Mouse (Mus musculus) myocyte (in vitro differentiated cells): ENCODE measurements around the gene Boc. TPM values are rescaled to one million over a fixed set of nuclear protein-coding genes. Genes with fewer than 3 reads are reported as not detected.

Experiments used
- H3K27me3 ChIP-seq: one replicate; pipeline ENCODE4 v1.6.1; 2011; ENCODE audit not compliant: control insufficient read depth, insufficient read depth, insufficient read length
- H3K36me3 ChIP-seq: one replicate; pipeline ENCODE4 v1.6.1; 2011; ENCODE audit not compliant: control insufficient read depth, insufficient read depth
- H3K4me2 ChIP-seq: one replicate; pipeline ENCODE4 v1.6.1; 2011; ENCODE audit warnings: low read depth, control low read depth
- H3K4me3 ChIP-seq: one replicate; pipeline ENCODE4 v1.5.1; 2011; ENCODE audit warnings: mild to moderate bottlenecking, control low read depth, moderate library complexity
- H3K79me2 ChIP-seq: one replicate; pipeline ENCODE4 v1.6.1; 2011; ENCODE audit not compliant: control insufficient read depth, insufficient read depth
- H3ac ChIP-seq: one replicate; pipeline ENCODE4 v1.6.1; 2011; ENCODE audit not compliant: control insufficient read depth, insufficient read length
- CEBPB ChIP-seq: IDR thresholded peaks from 2 replicates; pipeline ENCODE4 v1.6.1; 2011; ENCODE audit warnings: mild to moderate bottlenecking, moderate library complexity; ENCODE audit not compliant: poor library complexity, insufficient read depth, severe bottlenecking
- E2F4 ChIP-seq: IDR thresholded peaks from one replicate; pipeline ENCODE4 v1.6.1; 2011; ENCODE audit warnings: mild to moderate bottlenecking, control low read depth, moderate library complexity; ENCODE audit not compliant: insufficient read depth
- MAX ChIP-seq: IDR thresholded peaks from one replicate; pipeline ENCODE4 v1.6.1; 2011; ENCODE audit warnings: low read depth, mild to moderate bottlenecking, control low read depth
- MYOD1 ChIP-seq, 3 experiments: IDR thresholded peaks; one replicate each; pipeline ENCODE4 v1.6.1; 2011; ENCODE audit warnings: control low read depth in 2 of 3, low read depth in 2 of 3, mild to moderate bottlenecking in 2 of 3, moderate library complexity in 1 of 3; ENCODE audit not compliant: insufficient read length in 2 of 3, control insufficient read depth in 1 of 3
- MYOG ChIP-seq, 3 experiments: IDR thresholded peaks; one replicate each; pipeline ENCODE4 v1.6.1; 2011; ENCODE audit warnings: control low read depth in 2 of 3, low read depth in 2 of 3, mild to moderate bottlenecking in 2 of 3; ENCODE audit not compliant: insufficient read length in 2 of 3, control insufficient read depth in 1 of 3, insufficient read depth in 1 of 3
- POLR2A ChIP-seq: IDR thresholded peaks from one replicate; pipeline ENCODE4 v1.6.1; 2011; ENCODE audit warnings: low read depth, mild to moderate bottlenecking, control low read depth, moderate library complexity; ENCODE audit not compliant: insufficient read length
- POLR2AphosphoS2 ChIP-seq: IDR thresholded peaks from one replicate; pipeline ENCODE4 v1.6.1; 2011; ENCODE audit warnings: low read depth, control low read depth; ENCODE audit not compliant: insufficient read length
- REST ChIP-seq: IDR thresholded peaks from one replicate; pipeline ENCODE4 v1.6.1; 2011; ENCODE audit warnings: mild to moderate bottlenecking, control low read depth, moderate library complexity; ENCODE audit not compliant: insufficient read depth, insufficient read length
- SRF ChIP-seq: IDR thresholded peaks from one replicate; pipeline ENCODE4 v1.6.1; 2011; ENCODE audit warnings: low read depth; ENCODE audit not compliant: control insufficient read depth, insufficient read length
- TCF12 ChIP-seq: IDR thresholded peaks from one replicate; pipeline ENCODE4 v1.6.1; 2011; ENCODE audit warnings: mild to moderate bottlenecking, control low read depth; ENCODE audit not compliant: poor library complexity, insufficient read depth, severe bottlenecking
- TCF3 ChIP-seq: IDR thresholded peaks from one replicate; pipeline ENCODE4 v1.6.1; 2011; ENCODE audit warnings: low read depth, control low read depth; ENCODE audit not compliant: insufficient read length
- USF1 ChIP-seq: IDR thresholded peaks from one replicate; pipeline ENCODE4 v1.6.1; 2011; ENCODE audit warnings: low read depth, mild to moderate bottlenecking, control low read depth, moderate library complexity
- polyA plus RNA-seq: library from polyadenylated mRNA; unstranded; fragments of >200 nt; fragmentation: generic; extraction: Trizol; gene quantifications from one replicate; pipeline ENCODE4 v1.2.1, GENCODE M21; 2012; ENCODE audit warnings: missing spikeins

Gene Boc
- polyA plus RNA-seq, 1 experiment: 7.5 TPM

DNA sequence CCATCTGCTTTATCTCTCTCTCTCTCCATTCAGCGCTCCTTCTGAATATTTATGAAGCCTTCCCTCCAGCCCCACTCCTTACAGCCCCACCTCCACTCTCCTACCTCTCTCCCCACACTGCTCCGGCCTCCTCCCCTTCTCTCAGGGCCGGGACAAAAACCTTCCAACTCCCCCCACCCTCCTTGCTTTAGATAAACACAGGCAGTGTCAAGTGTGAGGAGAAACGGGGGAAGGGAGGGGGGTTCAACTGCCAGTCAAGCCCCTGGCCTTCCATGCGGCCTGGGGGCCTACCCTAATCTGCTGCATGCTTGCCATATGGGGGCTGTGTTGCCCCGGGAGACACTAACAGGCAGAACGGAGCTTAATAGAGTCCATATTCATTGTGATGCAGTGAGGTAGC lies 27.9 kb downstream of the Boc start:
- H3K27me3 ChIP-seq: no peaks in the 10 kb centered on the region
- no peak overlapping the region for H3ac ChIP-seq
- H3K4me3 ChIP-seq: no peak overlapping the region
- no peak overlapping the region for H3K4me2 ChIP-seq
- no peaks in the 10 kb centered on the region for H3K79me2 ChIP-seq
- TF ChIP-seq MYOD1 (IDR thresholded peaks at IDR 0.05; ENCODE audit: control insufficient read depth in 1 of 3, insufficient read length in 2 of 3, low read depth in 2 of 3) (no peak), MYOG (IDR thresholded peaks at IDR 0.05; ENCODE audit: control insufficient read depth in 1 of 3, insufficient read depth in 1 of 3, insufficient read length in 2 of 3, low read depth in 2 of 3) (no peak), TCF3 (no peak), POLR2AphosphoS2 (no peak), CEBPB (no peak), REST (no peak), POLR2A (no peak), USF1 (no peak), MAX (no peak)
- no peaks in the 10 kb centered on the region for H3K36me3 ChIP-seq

- H3K36me3 ChIP-seq: no peaks in the 10 kb centered on the region
- no peak for TF ChIP-seq TCF3
- TF ChIP-seq REST: no peak
- no peak for TF ChIP-seq E2F4
- no peak for TF ChIP-seq POLR2A
- no peak for TF ChIP-seq POLR2AphosphoS2
- TF ChIP-seq SRF: no peak
- TF ChIP-seq TCF12: no peak
- H3ac ChIP-seq: no peak overlapping the region
- no peaks in the 10 kb centered on the region for H3K27me3 ChIP-seq
- no peak overlapping the region for H3K4me3 ChIP-seq
- H3K79me2 ChIP-seq: no peaks in the 10 kb centered on the region
- H3K4me2 ChIP-seq: no peak overlapping the region
Observed at GRCm38 (mm10) chr16:44530191-44530590, 28.5 kb downstream of the Boc start.

DNA sequence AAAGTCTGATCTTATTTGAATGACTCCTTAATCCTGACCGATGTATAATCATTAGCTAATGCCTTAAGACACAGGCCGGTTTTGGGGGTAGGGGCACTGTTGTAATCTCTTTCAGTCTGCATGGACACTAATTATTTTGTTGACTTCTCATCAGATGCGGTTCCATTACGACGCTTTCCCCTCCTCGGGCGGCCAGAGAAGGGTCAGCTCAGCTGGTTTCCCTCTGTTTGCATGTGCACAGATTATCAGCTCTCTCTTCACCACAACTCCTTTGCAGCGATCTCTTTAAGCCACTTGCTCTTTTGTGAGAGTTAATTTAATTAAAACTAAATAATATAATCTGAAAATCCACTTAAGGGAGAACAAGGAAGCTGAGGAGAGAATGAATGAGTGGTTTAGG lies 29.0 kb downstream of the Boc start:
- H3ac ChIP-seq: no peak overlapping the region
- H3K79me2 ChIP-seq: no peaks in the 10 kb centered on the region
- H3K4me2 ChIP-seq: no peak overlapping the region
- no peaks in the 10 kb centered on the region for H3K36me3 ChIP-seq
- H3K4me3 ChIP-seq: no peak overlapping the region
- TF ChIP-seq POLR2AphosphoS2 (no peak), TCF12 (no peak)
- H3K27me3 ChIP-seq: no peaks in the 10 kb centered on the region

DNA sequence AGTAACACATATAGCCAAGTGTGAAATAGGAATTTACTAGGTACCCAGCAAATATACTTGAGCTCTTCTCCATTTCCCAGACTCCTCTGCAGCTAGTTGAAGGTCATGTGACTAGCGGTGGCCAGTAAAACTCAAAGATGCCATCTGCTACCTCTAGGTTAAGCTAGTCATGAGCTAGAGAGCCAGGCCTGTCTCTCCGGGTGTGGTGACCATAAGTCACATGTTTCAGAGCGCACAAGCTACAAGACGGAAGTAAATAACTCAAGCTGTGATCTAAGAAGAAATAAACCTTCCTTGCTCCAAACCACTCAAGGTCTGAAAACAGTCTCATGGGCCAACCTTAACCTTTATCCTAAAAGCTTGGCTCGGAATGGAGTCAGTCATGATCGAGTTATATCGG lies 29.7 kb downstream of the Boc start:
- no peak overlapping the region for H3ac ChIP-seq
- no peak overlapping the region for H3K4me3 ChIP-seq
- H3K27me3 ChIP-seq: no peaks in the 10 kb centered on the region
- H3K36me3 ChIP-seq: no peaks in the 10 kb centered on the region
- H3K79me2 ChIP-seq: no peaks in the 10 kb centered on the region
- TF ChIP-seq MAX (no peak), SRF (no peak), TCF12 (no peak), REST (no peak)
- H3K4me2 ChIP-seq: no peak overlapping the region

DNA sequence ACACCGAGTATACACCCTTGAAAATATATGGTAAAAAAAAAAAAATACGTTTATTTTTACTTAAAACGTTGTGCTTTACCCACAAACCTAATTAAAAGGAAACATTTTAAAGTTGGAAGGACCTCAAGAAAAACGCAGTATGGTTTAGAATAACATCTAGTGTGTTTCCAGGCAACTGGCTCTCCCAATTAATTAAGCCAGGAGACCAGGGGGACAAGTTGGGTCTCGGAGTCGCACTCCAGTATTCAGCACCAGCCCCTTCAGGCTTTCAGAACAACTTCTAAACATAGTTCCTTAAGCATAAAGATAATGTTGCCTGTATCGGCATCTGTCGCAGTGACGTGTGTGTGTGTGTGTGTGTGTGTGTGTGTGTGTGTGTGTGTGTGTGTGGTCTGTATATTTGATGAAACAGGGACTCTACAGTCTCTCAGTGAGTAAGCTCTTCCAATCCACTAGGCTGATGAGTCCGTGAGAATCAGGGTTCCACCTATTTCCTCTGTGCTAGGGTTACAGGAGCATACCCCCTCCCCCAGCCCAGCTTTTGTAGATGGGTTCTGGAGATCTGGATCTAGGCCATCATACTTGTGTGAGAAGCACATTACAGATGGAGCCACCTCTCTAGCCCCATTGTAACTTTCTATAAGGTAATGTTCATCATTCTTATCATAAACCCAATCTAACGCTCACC lies 31.3 kb downstream of the Boc start:
- Histone ChIP-seq H3K4me2 (no peak overlapping the region), H3K27me3 (no peaks in the 10 kb centered on the region), H3ac (no peak overlapping the region), H3K36me3 (no peaks in the 10 kb centered on the region), H3K79me2 (no peaks in the 10 kb centered on the region), H3K4me3 (no peak overlapping the region)
- TF ChIP-seq MYOD1 (IDR thresholded peaks at IDR 0.05; ENCODE audit: control insufficient read depth in 1 of 3, insufficient read length in 2 of 3, low read depth in 2 of 3): no peak
- no peak for TF ChIP-seq POLR2A
- no peak for TF ChIP-seq MAX
- no peak for TF ChIP-seq SRF
- no peak for TF ChIP-seq MYOG (IDR thresholded peaks at IDR 0.05; ENCODE audit: control insufficient read depth in 1 of 3, insufficient read depth in 1 of 3, insufficient read length in 2 of 3, low read depth in 2 of 3)
- TF ChIP-seq TCF12: no peak
- TF ChIP-seq REST: no peak
- no peak for TF ChIP-seq E2F4

- Histone ChIP-seq H3K27me3 (no peaks in the 10 kb centered on the region), H3ac (no peak overlapping the region), H3K36me3 (no peaks in the 10 kb centered on the region), H3K4me2 (no peak overlapping the region), H3K4me3 (no peak overlapping the region), H3K79me2 (no peaks in the 10 kb centered on the region)
- TF ChIP-seq POLR2AphosphoS2 (no peak), MAX (no peak), MYOD1 (IDR thresholded peaks at IDR 0.05; ENCODE audit: control insufficient read depth in 1 of 3, insufficient read length in 2 of 3, low read depth in 2 of 3) (no peak), SRF (no peak), CEBPB (no peak), E2F4 (no peak)
Observed at GRCm38 (mm10) chr16:44526689-44527088, 32.0 kb downstream of the Boc start.
